Mouse (Mus musculus): ENCODE data around the gene D630003M21Rik. TPM values are rescaled to one million over a fixed set of nuclear protein-coding genes. Genes with fewer than 3 reads are reported as not detected.

Gene D630003M21Rik
- polyA plus RNA-seq, 1 experiment from 2014 or later = 2.6 TPM

- WGBS = 64% methylated on average over 9 of the region's 9 CpGs
- Histone ChIP-seq H3K4me3 (replicated peaks) (no peak overlapping the region), H3K9me3 (no peaks in the 10 kb centered on the region), H3K36me3 (no peaks in the 10 kb centered on the region), H3K27ac (no peak overlapping the region), H3K27me3 (replicated peaks) (no peaks in the 10 kb centered on the region), H3K4me1 (replicated peaks) (peaks cover 13% of the 10 kb centered on the region), H3K4me2 (replicated peaks) (no peak overlapping the region), H3K9ac (no peak overlapping the region)
- ATAC-seq = no peak
These were observed 19.2 kb downstream of the D630003M21Rik start for GRCm38 (mm10) chr2:158209776-158210175.

GRCm38 (mm10) chr2:158207848-158208247 lies 21.2 kb downstream of the D630003M21Rik start:
- WGBS = 7% methylated on average over 12 of the region's 12 CpGs
- no peaks in the 10 kb centered on the region for H3K36me3 ChIP-seq
- no peak overlapping the region for H3K4me3 ChIP-seq (replicated peaks)
- H3K4me2 ChIP-seq (replicated peaks) = no peak overlapping the region
- H3K9me3 ChIP-seq = no peaks in the 10 kb centered on the region
- no peaks in the 10 kb centered on the region for H3K27me3 ChIP-seq (replicated peaks)
- peaks cover 10% of the 10 kb centered on the region; the same call in 1 of the 2 replicates for H3K4me1 ChIP-seq (replicated peaks)
- ATAC-seq = peak; percentile 54; the same call in 1 of the 2 replicates
- H3K27ac ChIP-seq = no peak overlapping the region
- no peak overlapping the region for H3K9ac ChIP-seq

GRCm38 (mm10) chr2:158204114-158204513 lies 24.9 kb downstream of the D630003M21Rik start:
- Histone ChIP-seq H3K27ac (no peak overlapping the region), H3K4me1 (replicated peaks) (no peaks in the 10 kb centered on the region), H3K27me3 (replicated peaks) (no peaks in the 10 kb centered on the region), H3K36me3 (no peaks in the 10 kb centered on the region), H3K9ac (no peak overlapping the region), H3K4me2 (replicated peaks) (no peak overlapping the region), H3K4me3 (replicated peaks) (no peak overlapping the region), H3K9me3 (no peaks in the 10 kb centered on the region)
- WGBS = 7% methylated on average over 7 of the region's 7 CpGs
- peak; percentile 72 for ATAC-seq

GRCm38 (mm10) chr2:158203686-158204085 lies 25.3 kb downstream of the D630003M21Rik start:
- H3K27ac ChIP-seq = no peak overlapping the region
- no peak overlapping the region for H3K4me3 ChIP-seq (replicated peaks)
- WGBS = 83% methylated on average over 4 of the region's 4 CpGs
- ATAC-seq = 0 out of 2 replicates have a peak, but pooled peaks have one; percentile 6
- no peaks in the 10 kb centered on the region for H3K27me3 ChIP-seq (replicated peaks)
- H3K9ac ChIP-seq = no peak overlapping the region
- H3K4me1 ChIP-seq (replicated peaks) = no peaks in the 10 kb centered on the region
- H3K36me3 ChIP-seq = no peaks in the 10 kb centered on the region
- no peak overlapping the region for H3K4me2 ChIP-seq (replicated peaks)
- no peaks in the 10 kb centered on the region for H3K9me3 ChIP-seq

- Histone ChIP-seq H3K9ac (no peak overlapping the region), H3K4me1 (replicated peaks) (peaks cover 5% of the 10 kb centered on the region; the same call in 1 of the 2 replicates), H3K27me3 (replicated peaks) (no peaks in the 10 kb centered on the region), H3K27ac (no peak overlapping the region), H3K9me3 (no peaks in the 10 kb centered on the region), H3K4me2 (replicated peaks) (no peak overlapping the region), H3K36me3 (no peaks in the 10 kb centered on the region), H3K4me3 (replicated peaks) (no peak overlapping the region)
- ATAC-seq = no peak
- WGBS = 57% methylated on average over 3 of the region's 3 CpGs
These were observed 29.7 kb downstream of the D630003M21Rik start for GRCm38 (mm10) chr2:158199281-158199680.

- H3K4me2 ChIP-seq (replicated peaks) = no peak overlapping the region
- no peak overlapping the region for H3K9ac ChIP-seq
- H3K9me3 ChIP-seq = no peaks in the 10 kb centered on the region
- no peaks in the 10 kb centered on the region for H3K36me3 ChIP-seq
- 88% methylated on average over 6 of the region's 6 CpGs for WGBS
- H3K27me3 ChIP-seq (replicated peaks) = no peaks in the 10 kb centered on the region
- ATAC-seq = no peak
- H3K4me1 ChIP-seq (replicated peaks) = peaks cover 5% of the 10 kb centered on the region; the same call in 1 of the 2 replicates
- no peak overlapping the region for H3K4me3 ChIP-seq (replicated peaks)
- H3K27ac ChIP-seq = no peak overlapping the region
These were observed 30.2 kb downstream of the D630003M21Rik start for GRCm38 (mm10) chr2:158198861-158199260.

GRCm38 (mm10) chr2:158197971-158198370 lies 31.1 kb downstream of the D630003M21Rik start:
- H3K4me2 ChIP-seq (replicated peaks) = no peak overlapping the region
- no peak overlapping the region for H3K4me3 ChIP-seq (replicated peaks)
- H3K36me3 ChIP-seq = no peaks in the 10 kb centered on the region
- H3K4me1 ChIP-seq (replicated peaks) = peaks cover 5% of the 10 kb centered on the region; the same call in 1 of the 2 replicates
- no peak overlapping the region for H3K9ac ChIP-seq
- no peaks in the 10 kb centered on the region for H3K27me3 ChIP-seq (replicated peaks)
- H3K9me3 ChIP-seq = no peaks in the 10 kb centered on the region
- 78% methylated on average over 5 of the region's 5 CpGs for WGBS
- no peak for ATAC-seq
- H3K27ac ChIP-seq = no peak overlapping the region

GRCm38 (mm10) chr2:158194945-158195640 lies 33.9 kb downstream of the D630003M21Rik start:
- no peak for ATAC-seq
- Histone ChIP-seq H3K27me3 (replicated peaks) (no peaks in the 10 kb centered on the region), H3K9ac (no peak overlapping the region), H3K27ac (no peak overlapping the region), H3K36me3 (no peaks in the 10 kb centered on the region), H3K9me3 (no peaks in the 10 kb centered on the region), H3K4me2 (replicated peaks) (no peak overlapping the region), H3K4me3 (replicated peaks) (no peak overlapping the region), H3K4me1 (replicated peaks) (peaks cover 16% of the 10 kb centered on the region)
- WGBS = 24% methylated on average over 10 of the region's 10 CpGs

- no peaks in the 10 kb centered on the region for H3K27me3 ChIP-seq (replicated peaks)
- H3K9me3 ChIP-seq = no peaks in the 10 kb centered on the region
- ATAC-seq = no peak
- H3K4me1 ChIP-seq (replicated peaks) = peaks cover 16% of the 10 kb centered on the region
- no peak overlapping the region for H3K27ac ChIP-seq
- no peaks in the 10 kb centered on the region for H3K36me3 ChIP-seq
- WGBS = 63% methylated on average over 10 of the region's 10 CpGs
- H3K9ac ChIP-seq = no peak overlapping the region
- H3K4me3 ChIP-seq (replicated peaks) = no peak overlapping the region
- H3K4me2 ChIP-seq (replicated peaks) = no peak overlapping the region
These were observed 35.2 kb downstream of the D630003M21Rik start for GRCm38 (mm10) chr2:158193611-158194336.

GRCm38 (mm10) chr2:158191098-158191497 lies 37.9 kb downstream of the D630003M21Rik start:
- no peak overlapping the region for H3K27ac ChIP-seq
- no peak overlapping the region for H3K4me2 ChIP-seq (replicated peaks)
- H3K9ac ChIP-seq = no peak overlapping the region
- H3K9me3 ChIP-seq = no peaks in the 10 kb centered on the region
- no peaks in the 10 kb centered on the region for H3K36me3 ChIP-seq
- no peak overlapping the region for H3K4me3 ChIP-seq (replicated peaks)
- peak; percentile 57 for ATAC-seq
- WGBS = 49% methylated on average over 7 of the region's 7 CpGs
- peaks cover 20% of the 10 kb centered on the region for H3K4me1 ChIP-seq (replicated peaks)
- H3K27me3 ChIP-seq (replicated peaks) = no peaks in the 10 kb centered on the region

GRCm38 (mm10) chr2:158189451-158189850 lies 39.6 kb downstream of the D630003M21Rik start:
- WGBS = 75% methylated on average over 11 of the region's 11 CpGs
- H3K27me3 ChIP-seq (replicated peaks) = no peaks in the 10 kb centered on the region
- no peak overlapping the region for H3K4me3 ChIP-seq (replicated peaks)
- no peak overlapping the region for H3K9ac ChIP-seq
- no peak overlapping the region for H3K4me2 ChIP-seq (replicated peaks)
- H3K4me1 ChIP-seq (replicated peaks) = peaks cover 17% of the 10 kb centered on the region; the same call in 1 of the 2 replicates
- no peaks in the 10 kb centered on the region for H3K9me3 ChIP-seq
- no peaks in the 10 kb centered on the region for H3K36me3 ChIP-seq
- H3K27ac ChIP-seq = no peak overlapping the region
- ATAC-seq = no peak

GRCm38 (mm10) chr2:158186206-158186871 lies 42.7 kb downstream of the D630003M21Rik start:
- H3K27me3 ChIP-seq (replicated peaks) = no peaks in the 10 kb centered on the region
- H3K36me3 ChIP-seq = no peaks in the 10 kb centered on the region
- H3K27ac ChIP-seq = peak overlapping the region; percentile 23; the same call in 1 of the 2 replicates
- WGBS = 47% methylated on average over 11 of the region's 11 CpGs
- no peak overlapping the region for H3K4me3 ChIP-seq (replicated peaks)
- H3K9ac ChIP-seq = no peak overlapping the region
- H3K9me3 ChIP-seq = no peaks in the 10 kb centered on the region
- no peak overlapping the region for H3K4me2 ChIP-seq (replicated peaks)
- H3K4me1 ChIP-seq (replicated peaks) = peaks cover 16% of the 10 kb centered on the region; the same call in 1 of the 2 replicates
- no peak for ATAC-seq

Measured in intestine, embryonic 15.5 days (tissue).